Mouse (Mus musculus): ENCODE data around the gene Gpc3. TPM values are rescaled to one million over a fixed set of nuclear protein-coding genes. Genes with fewer than 3 reads are reported as not detected.

The Gpc3 gene
- polyA plus RNA-seq, 1 experiment from 2014 or later = 634 TPM

- Histone ChIP-seq H3K9me3 (ENCODE audit: control insufficient read depth, low read length) (no peaks in the 10 kb centered on the region), H3K4me1 (replicated peaks; ENCODE audit: control insufficient read depth, insufficient read depth, low read length) (no peaks in the 10 kb centered on the region; the same call in 1 of the 2 replicates), H3K27ac (ENCODE audit: low read depth) (no peak overlapping the region), H3K36me3 (ENCODE audit: control insufficient read depth, insufficient read depth, low read length) (no peaks in the 10 kb centered on the region), H3K4me3 (ENCODE audit: low read depth, low read length) (no peak overlapping the region), H3K27me3 (replicated peaks; ENCODE audit: control insufficient read depth, insufficient read depth, low read length) (no peaks in the 10 kb centered on the region; the same call in 1 of the 2 replicates), H3K9ac (ENCODE audit: low read length) (no peak overlapping the region), H3K4me2 (ENCODE audit: low read length) (no peak overlapping the region)
- whole genome bisulfite sequencing = 56% methylated on average over 5 of the region's 5 CpGs
- no peak for DNase-seq (ENCODE audit: low spot score)
- ATAC-seq (replicated peaks; ENCODE audit: low FRiP score, low TSS enrichment, low read depth) = no peak
Measured at GRCm38 (mm10) chrX:52537282-52537681, 76.5 kb downstream of the Gpc3 start.

- 50% methylated on average over 1 of the region's 1 CpGs for WGBS
- no peak overlapping the region for H3K4me2 ChIP-seq (ENCODE audit: low read length)
- H3K9me3 ChIP-seq (ENCODE audit: control insufficient read depth, low read length) = no peaks in the 10 kb centered on the region
- ATAC-seq (replicated peaks; ENCODE audit: low FRiP score, low TSS enrichment, low read depth) = no peak
- H3K4me3 ChIP-seq (ENCODE audit: low read depth, low read length) = no peak overlapping the region
- 0 out of 2 replicates have a peak, but pooled peaks cover under 1% of the 10 kb centered on the region for H3K27me3 ChIP-seq (replicated peaks; ENCODE audit: control insufficient read depth, insufficient read depth, low read length)
- no peak overlapping the region for H3K9ac ChIP-seq (ENCODE audit: low read length)
- no peaks in the 10 kb centered on the region for H3K36me3 ChIP-seq (ENCODE audit: control insufficient read depth, insufficient read depth, low read length)
- H3K4me1 ChIP-seq (replicated peaks; ENCODE audit: control insufficient read depth, insufficient read depth, low read length) = no peaks in the 10 kb centered on the region; the same call in 1 of the 2 replicates
- no peak overlapping the region for H3K27ac ChIP-seq (ENCODE audit: low read depth)
- no peak for DNase-seq (ENCODE audit: low spot score)
Measured at GRCm38 (mm10) chrX:52533766-52534165, 80.0 kb downstream of the Gpc3 start.

- Histone ChIP-seq H3K4me2 (ENCODE audit: low read length) (no peak overlapping the region), H3K36me3 (ENCODE audit: control insufficient read depth, insufficient read depth, low read length) (no peaks in the 10 kb centered on the region), H3K27ac (ENCODE audit: low read depth) (no peak overlapping the region), H3K27me3 (replicated peaks; ENCODE audit: control insufficient read depth, insufficient read depth, low read length) (0 out of 2 replicates have a peak, but pooled peaks cover 4% of the 10 kb centered on the region), H3K9me3 (ENCODE audit: control insufficient read depth, low read length) (no peaks in the 10 kb centered on the region), H3K9ac (ENCODE audit: low read length) (no peak overlapping the region), H3K4me1 (replicated peaks; ENCODE audit: control insufficient read depth, insufficient read depth, low read length) (no peaks in the 10 kb centered on the region; the same call in 1 of the 2 replicates), H3K4me3 (ENCODE audit: low read depth, low read length) (no peak overlapping the region)
- 57% methylated on average over 4 of the region's 4 CpGs for WGBS
- ATAC-seq (replicated peaks; ENCODE audit: low FRiP score, low TSS enrichment, low read depth) (no peak), DNase-seq (ENCODE audit: low spot score) (peak; percentile 53)
Measured at GRCm38 (mm10) chrX:52533098-52533497, 80.7 kb downstream of the Gpc3 start.

GRCm38 (mm10) chrX:52532124-52532523 lies 81.6 kb downstream of the Gpc3 start:
- Histone ChIP-seq H3K36me3 (ENCODE audit: control insufficient read depth, insufficient read depth, low read length) (no peaks in the 10 kb centered on the region), H3K27me3 (replicated peaks; ENCODE audit: control insufficient read depth, insufficient read depth, low read length) (0 out of 2 replicates have a peak, but pooled peaks cover 4% of the 10 kb centered on the region), H3K4me1 (replicated peaks; ENCODE audit: control insufficient read depth, insufficient read depth, low read length) (no peaks in the 10 kb centered on the region; the same call in 1 of the 2 replicates), H3K9ac (ENCODE audit: low read length) (no peak overlapping the region), H3K27ac (ENCODE audit: low read depth) (no peak overlapping the region; the same call in 1 of the 2 replicates), H3K4me2 (ENCODE audit: low read length) (no peak overlapping the region), H3K9me3 (ENCODE audit: control insufficient read depth, low read length) (no peaks in the 10 kb centered on the region), H3K4me3 (ENCODE audit: low read depth, low read length) (no peak overlapping the region)
- DNase-seq (ENCODE audit: low spot score) (no peak), ATAC-seq (replicated peaks; ENCODE audit: low FRiP score, low TSS enrichment, low read depth) (no peak)
- 49% methylated on average over 2 of the region's 2 CpGs for WGBS

GRCm38 (mm10) chrX:52526086-52526485 lies 87.7 kb downstream of the Gpc3 start:
- no peaks in the 10 kb centered on the region for H3K36me3 ChIP-seq (ENCODE audit: control insufficient read depth, insufficient read depth, low read length)
- H3K27ac ChIP-seq (ENCODE audit: low read depth) = no peak overlapping the region
- no peaks in the 10 kb centered on the region for H3K9me3 ChIP-seq (ENCODE audit: control insufficient read depth, low read length)
- WGBS = 82% methylated on average over 5 of the region's 5 CpGs
- DNase-seq (ENCODE audit: low spot score) = no peak
- H3K4me1 ChIP-seq (replicated peaks; ENCODE audit: control insufficient read depth, insufficient read depth, low read length) = no peaks in the 10 kb centered on the region
- ATAC-seq (replicated peaks; ENCODE audit: low FRiP score, low TSS enrichment, low read depth) = no peak
- no peak overlapping the region for H3K4me3 ChIP-seq (ENCODE audit: low read depth, low read length)
- no peak overlapping the region for H3K4me2 ChIP-seq (ENCODE audit: low read length)
- H3K9ac ChIP-seq (ENCODE audit: low read length) = no peak overlapping the region
- 0 out of 2 replicates have a peak, but pooled peaks cover 4% of the 10 kb centered on the region for H3K27me3 ChIP-seq (replicated peaks; ENCODE audit: control insufficient read depth, insufficient read depth, low read length)

- no peak overlapping the region for H3K27ac ChIP-seq (ENCODE audit: low read depth)
- ATAC-seq (replicated peaks; ENCODE audit: low FRiP score, low TSS enrichment, low read depth) (no peak), DNase-seq (ENCODE audit: low spot score) (no peak)
- no peaks in the 10 kb centered on the region for H3K4me1 ChIP-seq (replicated peaks; ENCODE audit: control insufficient read depth, insufficient read depth, low read length)
- no peaks in the 10 kb centered on the region for H3K9me3 ChIP-seq (ENCODE audit: control insufficient read depth, low read length)
- H3K4me2 ChIP-seq (ENCODE audit: low read length) = no peak overlapping the region
- H3K27me3 ChIP-seq (replicated peaks; ENCODE audit: control insufficient read depth, insufficient read depth, low read length) = 0 out of 2 replicates have a peak, but pooled peaks cover 4% of the 10 kb centered on the region
- no peaks in the 10 kb centered on the region for H3K36me3 ChIP-seq (ENCODE audit: control insufficient read depth, insufficient read depth, low read length)
- H3K4me3 ChIP-seq (ENCODE audit: low read depth, low read length) = no peak overlapping the region
- H3K9ac ChIP-seq (ENCODE audit: low read length) = no peak overlapping the region
- whole genome bisulfite sequencing = 61% methylated on average over 3 of the region's 3 CpGs
Measured at GRCm38 (mm10) chrX:52525132-52525531, 88.6 kb downstream of the Gpc3 start.

- no peaks in the 10 kb centered on the region for H3K9me3 ChIP-seq (ENCODE audit: control insufficient read depth, low read length)
- no peaks in the 10 kb centered on the region for H3K36me3 ChIP-seq (ENCODE audit: control insufficient read depth, insufficient read depth, low read length)
- no peak overlapping the region for H3K4me3 ChIP-seq (ENCODE audit: low read depth, low read length)
- WGBS = 35% methylated on average over 3 of the region's 3 CpGs
- no peak overlapping the region for H3K9ac ChIP-seq (ENCODE audit: low read length)
- H3K4me1 ChIP-seq (replicated peaks; ENCODE audit: control insufficient read depth, insufficient read depth, low read length) = no peaks in the 10 kb centered on the region; the same call in 1 of the 2 replicates
- H3K4me2 ChIP-seq (ENCODE audit: low read length) = no peak overlapping the region
- no peaks in the 10 kb centered on the region for H3K27me3 ChIP-seq (replicated peaks; ENCODE audit: control insufficient read depth, insufficient read depth, low read length)
- no peak overlapping the region for H3K27ac ChIP-seq (ENCODE audit: low read depth)
- ATAC-seq (replicated peaks; ENCODE audit: low FRiP score, low TSS enrichment, low read depth) = no peak
- no peak for DNase-seq (ENCODE audit: low spot score)
Measured at GRCm38 (mm10) chrX:52514553-52514952, 99.2 kb downstream of the Gpc3 start.

GRCm38 (mm10) chrX:52511151-52511550 lies 102.6 kb downstream of the Gpc3 start:
- H3K36me3 ChIP-seq (ENCODE audit: control insufficient read depth, insufficient read depth, low read length) = no peaks in the 10 kb centered on the region
- H3K4me3 ChIP-seq (ENCODE audit: low read depth, low read length) = no peak overlapping the region
- DNase-seq (ENCODE audit: low spot score) (no peak), ATAC-seq (replicated peaks; ENCODE audit: low FRiP score, low TSS enrichment, low read depth) (no peak)
- no peak overlapping the region for H3K4me2 ChIP-seq (ENCODE audit: low read length)
- no peaks in the 10 kb centered on the region for H3K9me3 ChIP-seq (ENCODE audit: control insufficient read depth, low read length)
- no peak overlapping the region for H3K9ac ChIP-seq (ENCODE audit: low read length)
- no peaks in the 10 kb centered on the region for H3K27me3 ChIP-seq (replicated peaks; ENCODE audit: control insufficient read depth, insufficient read depth, low read length)
- H3K4me1 ChIP-seq (replicated peaks; ENCODE audit: control insufficient read depth, insufficient read depth, low read length) = no peaks in the 10 kb centered on the region; the same call in 1 of the 2 replicates
- WGBS = 84% methylated on average over 4 of the region's 4 CpGs
- H3K27ac ChIP-seq (ENCODE audit: low read depth) = no peak overlapping the region

- H3K27me3 ChIP-seq (replicated peaks; ENCODE audit: control insufficient read depth, insufficient read depth, low read length) = no peaks in the 10 kb centered on the region
- DNase-seq (ENCODE audit: low spot score) (no peak), ATAC-seq (replicated peaks; ENCODE audit: low FRiP score, low TSS enrichment, low read depth) (no peak)
- H3K9ac ChIP-seq (ENCODE audit: low read length) = no peak overlapping the region
- no peaks in the 10 kb centered on the region for H3K4me1 ChIP-seq (replicated peaks; ENCODE audit: control insufficient read depth, insufficient read depth, low read length)
- no peaks in the 10 kb centered on the region for H3K36me3 ChIP-seq (ENCODE audit: control insufficient read depth, insufficient read depth, low read length)
- no peaks in the 10 kb centered on the region for H3K9me3 ChIP-seq (ENCODE audit: control insufficient read depth, low read length)
- no peak overlapping the region for H3K4me2 ChIP-seq (ENCODE audit: low read length)
- H3K4me3 ChIP-seq (ENCODE audit: low read depth, low read length) = no peak overlapping the region
- H3K27ac ChIP-seq (ENCODE audit: low read depth) = no peak overlapping the region
- 67% methylated on average over 3 of the region's 3 CpGs for WGBS
Measured at GRCm38 (mm10) chrX:52503857-52504256, 109.9 kb downstream of the Gpc3 start.

Data from intestine, embryonic 14.5 days (tissue).